Mouse (Mus musculus) gastrocnemius, postnatal 4 days (tissue): ENCODE results near the gene Mettl9. TPM values are rescaled to one million over a fixed set of nuclear protein-coding genes. Genes with fewer than 3 reads are reported as not detected.
A peak's percentile ranks its signal among the peaks of the same experiment; 100 is the strongest.
"Not testable (repeated sequence)": the region's sequence is repeated elsewhere in the genome, so short reads cannot be mapped to it uniquely, and the experiment has no call there.

ENCODE experiments used
- DNase-seq, 2 experiments: peaks; one replicate each; pipeline ENCODE4 v3.0.0; 2021 to 2022; ENCODE audit warnings: low spot score in 2 of 2, mixed read lengths in 2 of 2
- long read RNA-seq, 2 experiments: library from polyadenylated mRNA; stranded (forward); transcript quantifications; one replicate each; pipeline ENCODE4 v2.0.0; 2021
- total RNA-seq, 2 experiments: library from RNA; stranded (reverse); gene quantifications; 2 replicates each; pipeline ENCODE4 v1.2.3; 2021

Gene Mettl9
- 10 to 100 TPM; 75.2 to 77.8 TPM for total RNA-seq
- long read RNA-seq, experiment 1, transcript Mettl9-201 (5 exons, 1,823 nt): major isoform, 74 of 105 reads
- long read RNA-seq, experiment 1, partial matches to known transcripts: 1 of 105 reads
- long read RNA-seq, experiment 1, other reads (novel, unspliced or antisense): 29 of 105 reads
- long read RNA-seq, experiment 2, transcript Mettl9-201 (5 exons, 1,823 nt): major isoform, 59 of 92 reads
- long read RNA-seq, experiment 2, partial matches to known transcripts: 1 of 92 reads
- long read RNA-seq, experiment 2, other reads (novel, unspliced or antisense): 32 of 92 reads

GRCm38 (mm10) chr7:121033856-121034652 lies at the start of gene Mettl9:
Gene Mettl9 (plus strand): TSS chr7:121034445.
- DNase-seq: peak; percentile 92 to 93

- DNase-seq: no peak
These were observed 43.1 kb upstream of the Mettl9 start for GRCm38 (mm10) chr7:120991191-120991590.

- DNase-seq: no peak
These were observed 35.2 kb upstream of the Mettl9 start for GRCm38 (mm10) chr7:120999021-120999530.

- no peak for DNase-seq
These were observed 34.0 kb upstream of the Mettl9 start for GRCm38 (mm10) chr7:121000065-121000822.

- no peak for DNase-seq
These were observed 32.4 kb upstream of the Mettl9 start for GRCm38 (mm10) chr7:121001879-121002278.

- DNase-seq: no peak
These were observed 31.8 kb upstream of the Mettl9 start for GRCm38 (mm10) chr7:121002407-121002928.

- no peak for DNase-seq
These were observed 30.3 kb upstream of the Mettl9 start for GRCm38 (mm10) chr7:121003793-121004418.

GRCm38 (mm10) chr7:121011794-121012689 lies 22.2 kb upstream of the Mettl9 start:
- DNase-seq: no peak

- no peak for DNase-seq
These were observed 19.8 kb upstream of the Mettl9 start for GRCm38 (mm10) chr7:121014486-121014885.

- DNase-seq: no peak
These were observed 15.5 kb upstream of the Mettl9 start for GRCm38 (mm10) chr7:121018778-121019177.

GRCm38 (mm10) chr7:121020277-121020676 lies 14.0 kb upstream of the Mettl9 start:
- DNase-seq: no peak

GRCm38 (mm10) chr7:121025221-121026008 lies 8.8 kb upstream of the Mettl9 start:
- DNase-seq: no peak

- no peak for DNase-seq
These were observed 7.9 kb upstream of the Mettl9 start for GRCm38 (mm10) chr7:121026300-121026699.

GRCm38 (mm10) chr7:121029947-121030346 lies 4.3 kb upstream of the Mettl9 start:
- DNase-seq: not testable (repeated sequence)

- DNase-seq: peak; percentile 28 to 76
These were observed 476 bp downstream of the Mettl9 start for GRCm38 (mm10) chr7:121034701-121035141.

GRCm38 (mm10) chr7:121035161-121035721 lies 996 bp downstream of the Mettl9 start:
- no peak for DNase-seq

GRCm38 (mm10) chr7:121040595-121040994 lies 6.3 kb downstream of the Mettl9 start:
- DNase-seq: no peak

GRCm38 (mm10) chr7:121041989-121042388 lies 7.7 kb downstream of the Mettl9 start:
- no peak for DNase-seq
